Mouse (Mus musculus): ENCODE results near the gene Pald1.
A peak's percentile ranks its signal among the peaks of the same experiment; 100 is the strongest.

The Pald1 gene

GRCm38 (mm10) chr10:61286246-61286645 lies 97.1 kb downstream of the Pald1 start:
- DNase-seq (ENCODE audit: low read depth in 2 of 2, low spot score in 2 of 2) = no peak

DNA sequence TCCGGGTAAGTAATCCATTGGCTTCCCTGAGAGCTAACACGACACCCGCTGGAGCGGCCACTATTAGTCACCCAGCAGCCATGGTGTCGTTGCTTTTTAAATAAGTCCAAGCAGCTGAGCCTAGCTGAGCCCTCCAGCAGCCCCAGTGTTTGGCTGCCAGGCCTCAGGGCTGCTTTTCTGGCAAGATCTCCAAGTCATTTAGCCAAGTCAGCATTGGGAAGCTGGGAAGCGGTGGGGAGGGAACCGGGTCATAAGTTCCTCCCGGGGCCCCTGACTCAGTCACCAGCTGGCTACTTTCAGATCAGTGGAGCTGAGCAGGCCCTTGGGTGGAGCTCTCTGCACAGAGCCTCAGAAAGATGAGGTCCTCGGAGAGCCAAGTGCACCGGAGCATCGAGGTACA lies 98.1 kb downstream of the Pald1 start:
- no peak for DNase-seq (ENCODE audit: low read depth in 2 of 2, low spot score in 2 of 2)

DNA sequence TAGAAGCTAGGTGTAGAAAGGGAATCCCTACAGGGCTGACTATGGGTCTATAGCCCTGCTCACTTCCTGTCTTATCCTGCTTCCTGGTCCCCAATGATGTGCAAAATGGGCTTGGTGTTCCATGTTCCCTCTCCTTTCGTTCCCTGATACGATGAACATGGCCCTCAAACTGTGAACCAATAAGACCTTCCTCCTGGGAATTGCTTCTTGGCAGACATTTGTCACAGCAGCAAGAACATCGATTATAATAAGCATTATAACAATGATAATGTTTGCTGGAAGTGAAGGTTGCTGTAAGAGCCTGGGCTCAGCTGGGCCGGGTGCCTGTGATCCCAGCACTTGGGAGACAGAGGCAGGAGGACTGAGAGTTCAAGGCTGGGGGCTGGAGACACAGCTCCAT lies 99.0 kb downstream of the Pald1 start:
- no peak for DNase-seq (ENCODE audit: low read depth in 2 of 2, low spot score in 2 of 2)

GRCm38 (mm10) chr10:61281115-61281514 lies 102.2 kb downstream of the Pald1 start:
- DNase-seq (ENCODE audit: low read depth in 2 of 2, low spot score in 2 of 2) = no peak

DNA sequence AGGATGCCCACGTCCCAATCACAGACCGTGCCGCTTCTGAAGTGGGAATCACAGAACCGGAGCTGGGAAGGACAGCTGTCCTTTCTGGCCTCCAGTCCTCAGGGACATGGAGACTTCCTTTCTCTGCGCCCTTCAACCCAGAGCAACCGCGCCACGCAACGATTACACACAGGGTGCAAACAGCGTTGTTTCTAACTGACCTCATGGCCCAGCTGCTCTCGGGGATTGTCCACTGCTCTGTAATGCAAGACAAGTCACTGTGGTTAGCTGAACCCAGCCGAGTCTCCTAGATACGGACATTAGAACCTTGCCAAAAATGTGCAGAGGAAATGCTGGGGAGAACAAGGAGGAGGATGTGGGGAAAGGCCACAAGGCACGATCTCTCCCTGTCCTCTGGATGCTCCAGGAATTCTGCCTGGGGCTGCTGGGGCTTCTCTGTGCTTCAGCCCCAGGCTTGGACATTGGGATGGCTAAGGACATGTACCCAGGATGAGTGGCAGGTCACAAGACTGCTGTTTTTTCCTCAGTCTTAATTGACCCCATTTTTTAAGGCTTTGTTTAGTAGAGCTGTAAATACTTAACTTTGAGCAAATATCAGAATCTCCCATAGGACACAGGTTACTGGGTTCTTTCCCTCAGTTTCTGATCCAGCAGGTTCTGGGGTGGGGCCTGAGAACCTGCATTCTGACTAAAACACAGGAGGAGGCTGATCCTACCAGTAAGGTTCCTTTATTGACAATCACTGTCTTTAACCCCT lies 105.2 kb downstream of the Pald1 start:
- no peak for DNase-seq (ENCODE audit: low read depth in 2 of 2, low spot score in 2 of 2)

DNA sequence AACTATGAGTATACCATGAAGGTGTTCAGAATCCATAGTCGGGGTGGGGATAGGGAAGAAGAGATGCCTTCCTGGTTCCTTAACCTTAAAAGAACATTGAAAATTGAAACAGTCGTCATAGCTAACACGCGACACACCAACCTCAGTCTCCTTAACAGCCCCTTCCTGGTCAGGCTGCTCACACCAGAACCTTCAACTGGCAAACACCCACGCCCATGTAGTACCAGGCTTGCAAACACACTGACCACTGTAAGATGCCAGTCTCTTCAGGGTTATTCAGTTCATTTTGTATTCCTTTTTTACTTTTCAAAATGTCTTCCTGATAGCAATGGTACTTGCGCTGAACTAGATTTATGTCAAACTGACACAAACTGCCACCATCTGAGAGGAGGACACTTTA lies 106.3 kb downstream of the Pald1 start:
- no peak for DNase-seq (ENCODE audit: low read depth in 2 of 2, low spot score in 2 of 2)

DNA sequence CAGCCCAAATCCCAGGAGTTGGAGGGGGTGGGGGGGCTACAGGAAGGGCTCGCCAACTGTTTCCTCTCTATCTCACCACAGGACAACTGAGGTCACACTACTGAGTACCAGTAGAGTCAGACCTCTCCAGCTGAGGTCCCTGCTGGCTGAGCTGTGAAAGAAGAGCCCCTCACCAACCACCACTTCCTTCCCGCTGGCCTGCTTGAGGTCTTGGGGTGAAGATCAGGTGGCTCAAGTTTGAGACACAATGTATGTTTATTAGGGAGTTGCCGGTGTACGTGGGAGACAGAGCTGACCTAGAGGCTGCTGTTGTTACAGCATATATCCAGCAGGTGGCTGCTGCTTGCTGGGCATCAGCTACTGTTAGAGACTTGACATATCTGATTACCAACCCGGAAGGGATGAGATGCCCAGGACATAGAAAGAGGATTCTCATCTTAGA lies 107.6 kb downstream of the Pald1 start:
- DNase-seq (ENCODE audit: low read depth in 2 of 2, low spot score in 2 of 2) = peak; percentile 21 to 25

DNA sequence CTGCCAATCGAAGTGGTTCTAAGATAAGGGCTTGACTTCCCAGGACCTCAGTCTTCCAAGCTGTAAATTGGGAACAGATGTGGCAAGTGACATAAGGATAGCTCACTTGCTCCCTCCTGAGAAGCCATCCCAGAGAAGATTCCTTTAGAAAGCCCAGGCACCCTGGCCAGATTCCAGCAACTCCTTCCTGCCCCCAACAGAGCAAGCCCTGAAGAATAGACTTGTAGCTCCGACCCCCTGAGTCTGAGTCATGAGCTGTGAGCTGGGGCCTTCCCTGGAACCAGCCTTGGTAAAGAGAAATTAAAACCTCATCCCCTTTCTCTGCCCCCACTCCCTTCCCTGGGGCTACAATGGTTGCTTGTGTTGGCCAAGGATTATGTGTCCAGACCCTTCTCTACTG lies 108.8 kb downstream of the Pald1 start:
- no peak for DNase-seq (ENCODE audit: low read depth in 2 of 2, low spot score in 2 of 2)

GRCm38 (mm10) chr10:61273844-61274215 lies 109.5 kb downstream of the Pald1 start:
- DNase-seq (ENCODE audit: low read depth in 2 of 2, low spot score in 2 of 2) = no peak

- DNase-seq (ENCODE audit: low read depth in 2 of 2, low spot score in 2 of 2) = peak; percentile 10 to 14
Measured at GRCm38 (mm10) chr10:61273081-61273843, 110.1 kb downstream of the Pald1 start, which contains the start of gene Adamts14. Gene Adamts14 (minus strand): TSS chr10:61273438.

- DNase-seq (ENCODE audit: low read depth in 2 of 2, low spot score in 2 of 2) = no peak
Measured at GRCm38 (mm10) chr10:61272631-61273030, 110.7 kb downstream of the Pald1 start.

DNA sequence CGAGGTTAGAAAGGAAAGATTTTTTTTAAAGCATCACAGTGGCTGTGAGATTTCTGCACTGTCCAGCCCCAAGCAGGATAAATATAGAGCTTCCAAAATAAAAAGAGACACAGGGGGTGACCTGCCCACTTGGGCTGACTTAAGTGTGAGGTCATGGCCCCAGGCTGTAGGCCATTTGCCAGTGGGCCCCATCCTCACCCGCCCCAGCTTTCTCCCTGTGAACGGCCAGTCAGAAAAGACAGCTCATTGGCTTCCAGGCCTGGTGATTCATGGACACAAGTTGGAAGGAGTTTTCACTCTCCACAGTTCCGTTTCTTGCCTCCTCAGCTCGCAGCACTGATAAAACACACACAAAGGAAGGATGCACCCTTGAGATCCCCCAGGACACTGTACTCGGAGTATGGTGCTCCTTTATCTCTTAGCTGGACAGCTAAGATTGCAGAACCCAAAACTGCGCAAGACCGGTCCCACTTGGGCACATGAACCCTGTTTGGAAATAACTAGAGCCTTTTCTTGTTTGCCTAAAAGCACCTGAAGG lies 111.2 kb downstream of the Pald1 start:
- DNase-seq (ENCODE audit: low read depth in 2 of 2, low spot score in 2 of 2) = no peak
